ENCODE assay signal across 34 mouse cellular contexts in genomic region chr9:124059660-124060352, GRCm38 (mm10). TPM values are rescaled to one million over a fixed set of nuclear protein-coding genes. Genes with fewer than 3 reads are reported as not detected.
A peak's percentile ranks its signal among the peaks of the same experiment; 100 is the strongest.
DNase-seq lines count a peak whose midpoint lies in the region; ATAC-seq lines count a peak whose summit lies in the region.
"Had no signal": no experiment of that assay in that cellular context is flagged by ENCODE, and none has a peak within 500 bp of the region (broad histone marks: within the 10 kb centered on the region; RNA-seq: fewer than 3 reads in every experiment).

No protein-coding gene starts in this region.

- no peaks in the 10 kb centered on the region for H3K9me3 ChIP-seq in liver, embryonic 12.5 days (replicated peaks)
- H3K9me3 ChIP-seq: forebrain, embryonic 13.5 days; heart, embryonic 13.5 days; intestine, embryonic 15.5 days had no signal

- H3K36me3 ChIP-seq in liver, embryonic 12.5 days = no peaks in the 10 kb centered on the region
- H3K36me3 ChIP-seq: heart, embryonic 13.5 days; intestine, embryonic 15.5 days had no signal

- no peaks in the 10 kb centered on the region; the same call in 1 of the 2 replicates for H3K27me3 ChIP-seq in liver, embryonic 12.5 days (replicated peaks)
- H3K27me3 ChIP-seq: forebrain, embryonic 13.5 days; heart, embryonic 13.5 days; intestine, embryonic 15.5 days had no signal

- H3K27ac ChIP-seq in liver, embryonic 12.5 days = peak overlapping the region; percentile 49; the same call in 1 of the 2 replicates
- H3K27ac ChIP-seq: forebrain, embryonic 13.5 days; heart, embryonic 13.5 days; intestine, embryonic 15.5 days; left cerebral cortex, adult 2 months; stomach, postnatal 0 days had no signal

- H3K4me3 ChIP-seq in liver, embryonic 12.5 days = no peak overlapping the region
- H3K4me3 ChIP-seq: forebrain, embryonic 13.5 days; heart, embryonic 13.5 days; intestine, embryonic 15.5 days; left cerebral cortex, adult 2 months had no signal

- peak; percentile 67 for ATAC-seq in erythroblast, adult 5-6 weeks (replicated peaks; ENCODE audit: low FRiP score, poor library complexity, severe bottlenecking)
- ATAC-seq in liver, embryonic 12.5 days = peak; percentile 64
- peak; percentile 29 for ATAC-seq in megakaryocyte progenitor cell, adult 5-6 weeks (replicated peaks; ENCODE audit: poor library complexity)
- ATAC-seq: forebrain, embryonic 13.5 days; hindbrain, embryonic 16.5 days; intestine, embryonic 15.5 days; midbrain, embryonic 16.5 days had no signal

- H3K9ac ChIP-seq in liver, embryonic 12.5 days = no peak overlapping the region
- H3K9ac ChIP-seq: forebrain, embryonic 13.5 days; heart, embryonic 13.5 days; intestine, embryonic 15.5 days; lung, embryonic 14.5 days had no signal

- peaks cover 25% of the 10 kb centered on the region for H3K4me1 ChIP-seq in liver, embryonic 12.5 days
- H3K4me1 ChIP-seq: forebrain, embryonic 13.5 days; heart, embryonic 13.5 days; intestine, embryonic 15.5 days had no signal

- peak; percentile 70 for DNase-seq in A20 (ENCODE audit: low read depth, low spot score)
- DNase-seq in left cerebral cortex, adult 18-20 months (ENCODE audit: low spot score in 2 of 2) = no peak
- DNase-seq in layer of hippocampus, adult 9-10 months (ENCODE audit: low spot score) = no peak
- DNase-seq in spleen, postnatal 14 days (ENCODE audit: low spot score in 2 of 2) = no peak
- DNase-seq: adrenal gland, postnatal 25 days; cerebellum, adult 18-20 months; cerebellum, postnatal 14 days; gastrocnemius, postnatal 10 days; heart, postnatal 14 days; kidney, adult 2 months; kidney, postnatal 10 days; lung, embryonic 14.5 days; lung, postnatal 14 days; right cerebral cortex, adult 18-20 months; spleen, adult 18-20 months; thymus, adult 18-20 months had no signal

- H3K4me2 ChIP-seq in liver, embryonic 12.5 days = no peak overlapping the region
- H3K4me2 ChIP-seq: forebrain, embryonic 13.5 days; heart, embryonic 13.5 days; intestine, embryonic 15.5 days; lung, embryonic 14.5 days; midbrain, embryonic 11.5 days had no signal

- WGBS in liver, embryonic 12.5 days (ENCODE audit: insufficient replicate concordance) = 52% methylated on average over 2 of the region's 2 CpGs

RNA-seq across cellular contexts. Expression of gene Ccr3, which starts 38.0 kb away (rescaled TPM):
- total RNA-seq in erythroblast, adult 5-6 weeks (2015; ENCODE audit: low replicate concordance) = 25.5 and 33.2 TPM in 2 replicates
- 15.9 and 17.4 TPM in 2 replicates for total RNA-seq in erythroblast, adult 5-6 weeks (2017; ENCODE audit: low replicate concordance)
- 0.05 TPM in 1 of 2 replicates, not detected in the other for polyA plus RNA-seq in liver, embryonic 12.5 days (2016; fragmentation: Nextera tagmentation; extraction: Ambion mirVana)
- 0.42 and 0.49 TPM in 2 replicates for total RNA-seq in megakaryocyte progenitor cell, adult 5-6 weeks (2015)
- total RNA-seq in megakaryocyte progenitor cell, adult 5-6 weeks (2017) = 0.42 and 0.57 TPM in 2 replicates
- not detected for total RNA-seq in left cerebral cortex, adult 18-20 months (2021)
- total RNA-seq: adrenal gland, adult 18-20 months; adrenal gland, postnatal 25 days; heart, adult 8-10 months; heart, postnatal 14 days; layer of hippocampus, postnatal 10 days; left cerebral cortex, adult 2 months; left cerebral cortex, postnatal 25 days had no signal
- polyA plus RNA-seq: C2C12; forebrain, embryonic 13.5 days; hindbrain, embryonic 11.5 days; hindbrain, embryonic 16.5 days; lung, embryonic 14.5 days; midbrain, embryonic 11.5 days; midbrain, embryonic 16.5 days; neural tube, embryonic 11.5 days had no signal

RNA-seq across cellular contexts. Expression of gene Ccr2, which starts 41.9 kb away (rescaled TPM):
- 71.1 and 79.2 TPM in 2 replicates for total RNA-seq in erythroblast, adult 5-6 weeks (2015; ENCODE audit: low replicate concordance)
- 65.7 and 81.8 TPM in 2 replicates for total RNA-seq in erythroblast, adult 5-6 weeks (2017; ENCODE audit: low replicate concordance)
- polyA plus RNA-seq in liver, embryonic 12.5 days (2016; fragmentation: Nextera tagmentation; extraction: Ambion mirVana) = 1.9 TPM in 2 replicates
- 75.3 and 101 TPM in 2 replicates for total RNA-seq in megakaryocyte progenitor cell, adult 5-6 weeks (2015)
- total RNA-seq in megakaryocyte progenitor cell, adult 5-6 weeks (2017) = 102 and 119 TPM in 2 replicates
- total RNA-seq in left cerebral cortex, adult 18-20 months (2021) = under 1 TPM; 0.19 TPM
- polyA plus RNA-seq: C2C12; midbrain, embryonic 16.5 days had no signal

Comparison
In these comparisons a context has a peak if more than half of its experiments do, and no peak if none do; other contexts are left out.
1. RNA of gene Ccr3, which starts 38.0 kb away (total RNA-seq): 15.9 to 33.2 TPM in erythroblast, adult 5-6 weeks; 0.42 to 0.57 TPM in megakaryocyte progenitor cell, adult 5-6 weeks and not detected in left cerebral cortex, adult 18-20 months; every median in the first group is over 10 times any median in the second.
2. RNA of gene Ccr2, which starts 41.9 kb away (total RNA-seq): 75.3 to 119 TPM in megakaryocyte progenitor cell, adult 5-6 weeks and 65.7 to 81.8 TPM in erythroblast, adult 5-6 weeks; 0.19 TPM in left cerebral cortex, adult 18-20 months; every median in the first group is over 10 times any median in the second.
3. Peak in every context shown above with its lines, with median percentiles within 50 percentile points of each other: ATAC-seq.